Mouse (Mus musculus) small intestine, adult 2 months (tissue): Measurements from ENCODE around the gene Atp2b1.

Experiments
- CTCF ChIP-seq: fragments of 200-500 bp; IDR thresholded peaks from 2 replicates; pipeline ENCODE4 v1.5.1; 2012; ENCODE audit warnings: low read depth, mild to moderate bottlenecking, control low read depth, inconsistent platforms, low read length, moderate library complexity, mixed read lengths; ENCODE audit not compliant: insufficient replicate concordance, insufficient read length; ENCODE audit errors: extremely low read depth
- POLR2A ChIP-seq: fragments of 200-500 bp; IDR thresholded peaks from 2 replicates; pipeline ENCODE4 v1.6.1; 2012; ENCODE audit warnings: low read depth, mild to moderate bottlenecking, control low read depth, inconsistent platforms, low read length, moderate library complexity

GRCm38 (mm10) chr10:98976877-98977494 lies 62.8 kb downstream of the Atp2b1 start:
- TF ChIP-seq CTCF: no peak
- no peak for TF ChIP-seq POLR2A
